Mouse (Mus musculus): ENCODE data around the gene Pex10.

GRCm38 (mm10) chr4:155043289-155043625 lies 23.6 kb upstream of the Pex10 start:
- TF ChIP-seq POLR2A (IDR thresholded peaks at IDR 0.05; ENCODE audit: extremely low read depth, insufficient read depth, low read length) (no peak), CTCF (IDR thresholded peaks at IDR 0.05; ENCODE audit: extremely low read depth, insufficient read depth, low read length) (no peak)
